Mouse (Mus musculus): ENCODE results near the gene Tas2r138.

DNA sequence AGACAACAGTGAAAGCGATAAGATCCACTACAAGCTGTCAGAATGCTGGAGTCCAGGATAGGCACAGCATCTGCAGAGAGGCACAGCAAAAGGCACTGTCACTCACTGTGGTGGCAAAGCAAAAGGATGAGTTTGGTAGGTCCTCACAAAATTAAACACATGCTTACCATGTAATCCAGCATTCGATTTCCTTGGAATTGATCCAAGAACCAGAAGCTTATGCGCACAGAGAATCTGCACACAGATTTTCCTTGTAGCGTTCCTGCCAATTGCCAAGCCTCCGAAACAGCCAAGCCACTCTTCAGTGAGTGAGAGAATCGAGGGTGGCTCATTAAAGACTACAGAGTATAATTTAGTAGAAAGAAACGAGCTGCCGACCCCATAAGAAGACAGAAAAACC is 2.9 kb downstream of the Tas2r138 start:
- no peak for TF ChIP-seq CTCF (IDR thresholded peaks at IDR 0.05; ENCODE audit: control insufficient read depth, insufficient read depth, insufficient read length)
- no peak for TF ChIP-seq USF1 (IDR thresholded peaks at IDR 0.05; ENCODE audit: low read depth)
- no peak for TF ChIP-seq CEBPB (IDR thresholded peaks at IDR 0.05; ENCODE audit: low read depth)
- TF ChIP-seq MAX (IDR thresholded peaks at IDR 0.05): no peak
- no peak for TF ChIP-seq MYOG (IDR thresholded peaks at IDR 0.05; ENCODE audit: control insufficient read depth, extremely low read depth, insufficient read length)
- no peak for TF ChIP-seq FOSL1 (IDR thresholded peaks at IDR 0.05; ENCODE audit: insufficient read depth, low read length, poor library complexity, severe bottlenecking)
- no peak for TF ChIP-seq MYOD1 (IDR thresholded peaks at IDR 0.05; ENCODE audit: control insufficient read depth, insufficient read length, low read depth)
